Mouse (Mus musculus) hindbrain, embryonic 14.5 days (tissue): ENCODE measurements around the gene Ccl4. TPM values are rescaled to one million over a fixed set of nuclear protein-coding genes. Genes with fewer than 3 reads are reported as not detected.

Experiments used
- ATAC-seq: fragments of 200-750 bp; cut with Nextera tagmentation; 2 replicates; pipeline ENCODE4 v1.8.0; 2017; ENCODE audit warnings: moderate number of reproducible peaks, mild to moderate bottlenecking, moderate TSS enrichment, moderate library complexity; ENCODE audit not compliant: low FRiP score
- DNase-seq: peaks from one replicate; pipeline ENCODE4 v3.0.0-alpha.2; 2015; ENCODE audit warnings: low spot score
- H3K27ac ChIP-seq: fragments of 300-500 bp; sonication (generic); 2 replicates; pipeline ENCODE4 v1.5.1; 2014; ENCODE audit warnings: mild to moderate bottlenecking, moderate library complexity
- H3K27me3 ChIP-seq: fragments of 300-500 bp; sonication (generic); 2 replicates; pipeline ENCODE4 v1.6.1; 2014; ENCODE audit warnings: mild to moderate bottlenecking, low read length, mixed read lengths; ENCODE audit not compliant: control insufficient read depth, insufficient read depth
- H3K36me3 ChIP-seq: fragments of 300-500 bp; sonication (generic); replicated peaks from 2 replicates; pipeline ENCODE4 v1.6.1; 2014; ENCODE audit not compliant: control insufficient read depth, insufficient read depth
- H3K4me1 ChIP-seq: fragments of 300-500 bp; sonication (generic); replicated peaks from 2 replicates; pipeline ENCODE4 v1.6.1; 2014; ENCODE audit warnings: antibody characterized with exemption, low read length, mixed read lengths; ENCODE audit not compliant: control insufficient read depth, insufficient read depth
- H3K4me2 ChIP-seq: fragments of 300-500 bp; sonication (generic); replicated peaks from 2 replicates; pipeline ENCODE4 v1.6.1; 2014; ENCODE audit warnings: mild to moderate bottlenecking, moderate library complexity
- H3K4me3 ChIP-seq: fragments of 300-500 bp; sonication (generic); replicated peaks from 2 replicates; pipeline ENCODE4 v1.5.1; 2014; ENCODE audit warnings: mild to moderate bottlenecking, low read length
- H3K9ac ChIP-seq: fragments of 300-500 bp; sonication (generic); 2 replicates; pipeline ENCODE4 v1.6.1; 2014
- H3K9me3 ChIP-seq: fragments of 300-500 bp; sonication (generic); 2 replicates; pipeline ENCODE4 v1.6.1; 2016; ENCODE audit warnings: low read length; ENCODE audit not compliant: control insufficient read depth
- WGBS: fragments of 180-500 bp; shearing (Covaris S2); extraction: QIAGEN DNeasy Blood & Tissue Kit; methylation state at CpG from one replicate; pipeline ENCODE4 v1.1.7; 2014; 5-methylcytosine and 5-hydroxymethylcytosine counted together
- polyA plus RNA-seq: library from polyadenylated mRNA; unstranded; fragments of >200 nt; fragmentation: Nextera tagmentation; extraction: Ambion mirVana; gene quantifications from 2 replicates; pipeline ENCODE4 v1.2.1, GENCODE M21; 2014

Ccl4 gene
- polyA plus RNA-seq, 1 experiment from 2014 or later = 0.43 TPM

DNA sequence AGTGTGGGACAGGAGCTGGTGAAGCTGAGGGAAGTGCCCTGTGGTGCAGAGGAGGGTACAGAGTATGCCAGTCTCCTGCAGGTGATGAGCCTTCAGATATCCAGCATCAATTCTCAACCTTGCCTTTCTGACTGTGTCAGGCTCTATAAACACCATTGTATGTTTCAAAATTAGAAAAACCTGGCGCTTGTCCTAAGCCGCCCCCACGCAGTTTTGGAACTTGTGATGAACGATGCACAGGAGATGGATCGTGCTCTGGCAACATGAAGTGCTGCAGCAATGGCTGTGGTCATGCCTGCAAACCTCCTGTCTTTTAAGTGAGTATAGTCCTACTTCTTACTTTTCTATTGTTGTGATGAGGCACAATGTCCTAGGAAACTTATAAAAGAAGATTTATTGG is 47.3 kb downstream of the Ccl4 start:
- no peak for DNase-seq
- H3K9me3 ChIP-seq = no peaks in the 10 kb centered on the region
- H3K27ac ChIP-seq = no peak overlapping the region
- no peak overlapping the region for H3K9ac ChIP-seq
- no peak for ATAC-seq
- H3K36me3 ChIP-seq = no peaks in the 10 kb centered on the region
- 96% methylated on average over 5 of the region's 5 CpGs for WGBS
- H3K4me2 ChIP-seq = no peak overlapping the region
- no peaks in the 10 kb centered on the region for H3K4me1 ChIP-seq
- no peak overlapping the region for H3K4me3 ChIP-seq
- no peaks in the 10 kb centered on the region for H3K27me3 ChIP-seq

DNA sequence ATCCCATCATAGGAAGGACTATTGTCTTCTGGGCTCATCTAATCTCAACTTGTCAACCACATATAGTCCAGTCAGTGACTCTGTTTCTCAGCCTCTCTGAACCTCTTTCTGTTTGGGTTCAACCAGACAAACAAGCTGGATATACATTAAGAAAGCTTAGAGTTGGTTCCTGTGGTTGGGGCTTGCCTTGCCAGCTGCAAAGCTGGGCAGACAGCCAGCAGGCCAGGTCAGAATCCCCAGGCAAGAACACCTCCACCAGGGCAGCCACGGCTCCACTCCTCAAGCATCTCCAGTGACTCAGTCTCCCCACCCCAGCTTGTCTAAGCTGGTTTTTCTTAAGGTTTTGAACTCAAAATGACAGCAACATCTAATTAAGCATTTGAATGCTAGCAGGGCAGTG is 50.3 kb downstream of the Ccl4 start:
- H3K4me1 ChIP-seq = no peaks in the 10 kb centered on the region
- no peak overlapping the region for H3K9ac ChIP-seq
- DNase-seq (no peak), ATAC-seq (no peak)
- H3K36me3 ChIP-seq = no peaks in the 10 kb centered on the region
- no peak overlapping the region for H3K4me3 ChIP-seq
- H3K27ac ChIP-seq = no peak overlapping the region
- no peaks in the 10 kb centered on the region for H3K27me3 ChIP-seq
- WGBS = 94% methylated on average over 1 of the region's 1 CpGs
- no peaks in the 10 kb centered on the region for H3K9me3 ChIP-seq
- no peak overlapping the region for H3K4me2 ChIP-seq

DNA sequence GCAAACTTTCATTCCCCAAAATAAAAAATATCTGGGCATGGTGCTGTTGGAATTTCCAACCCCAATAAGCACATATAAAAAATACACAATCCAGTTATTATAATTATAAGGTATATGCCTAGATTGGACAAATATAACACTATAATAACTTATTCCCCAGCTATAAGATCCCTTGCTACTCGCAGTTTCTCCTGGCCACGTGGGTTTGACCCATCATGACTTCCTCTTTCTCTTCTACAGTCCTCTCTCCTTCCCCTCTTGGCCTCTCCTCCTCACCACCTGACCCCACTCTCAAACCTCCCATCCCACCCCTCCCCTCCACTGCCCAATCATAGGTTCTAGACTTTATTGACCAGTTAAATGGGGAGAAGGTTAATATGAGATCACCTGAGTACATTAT is 51.5 kb downstream of the Ccl4 start:
- 89% methylated on average over 2 of the region's 2 CpGs for WGBS
- Histone ChIP-seq H3K4me3 (no peak overlapping the region), H3K4me1 (no peaks in the 10 kb centered on the region), H3K4me2 (no peak overlapping the region), H3K9ac (no peak overlapping the region), H3K27me3 (no peaks in the 10 kb centered on the region), H3K9me3 (no peaks in the 10 kb centered on the region), H3K36me3 (no peaks in the 10 kb centered on the region), H3K27ac (no peak overlapping the region)
- no peak for ATAC-seq
- no peak for DNase-seq

Other genes starting within 250 kb of the Ccl4 start
- gene Gas2l2, start 233.1 kb upstream of the Ccl4 start, polyA plus RNA-seq = 0.97 and 1.5 TPM in 2 replicates
- 0.39 and 0.60 TPM in 2 replicates for gene 1700020L24Rik, start 224.9 kb upstream of the Ccl4 start, polyA plus RNA-seq
- 3.9 and 4.2 TPM in 2 replicates for gene Mmp28, start 199.5 kb upstream of the Ccl4 start, polyA plus RNA-seq
- 9.4 and 11.3 TPM in 2 replicates for gene Taf15, start 189.5 kb upstream of the Ccl4 start, polyA plus RNA-seq
- not detected in 2 replicates for gene Heatr9, start 140.4 kb upstream of the Ccl4 start, polyA plus RNA-seq
- not detected in 2 replicates for gene Ccl5, start 132.1 kb upstream of the Ccl4 start, polyA plus RNA-seq
- 2.1 and 2.9 TPM in 2 replicates for gene Ccl9, start 83.9 kb upstream of the Ccl4 start, polyA plus RNA-seq
- gene Ccl6, start 69.5 kb upstream of the Ccl4 start, polyA plus RNA-seq = 2.5 and 3.1 TPM in 2 replicates
- not detected in 2 replicates for gene Rpl9-ps1, start 17.0 kb upstream of the Ccl4 start, polyA plus RNA-seq
- gene Ccl3, start 13.2 kb upstream of the Ccl4 start, polyA plus RNA-seq = 1.5 and 1.9 TPM in 2 replicates
- 0.73 and 1.4 TPM in 2 replicates for gene Wfdc17, start 41.4 kb downstream of the Ccl4 start, polyA plus RNA-seq
- gene Wfdc18, start 46.4 kb downstream of the Ccl4 start, polyA plus RNA-seq = not detected in 2 replicates
- gene Wfdc21, start 84.4 kb downstream of the Ccl4 start, polyA plus RNA-seq = not detected in 2 replicates
- 29.1 and 33.3 TPM in 2 replicates for gene Heatr6, start 91.1 kb downstream of the Ccl4 start, polyA plus RNA-seq
- 0.21 TPM in 1 of 2 replicates, not detected in the other for gene Hnf1b, start 187.5 kb downstream of the Ccl4 start, polyA plus RNA-seq